Mouse (Mus musculus) thymus, postnatal 25 days (tissue): Measurements from ENCODE around the gene Drg1.

Experiments
- DNase-seq: peaks from one replicate; pipeline ENCODE4 v3.0.0; 2022

The Drg1 gene

GRCm38 (mm10) chr11:3289803-3290639 lies 23.8 kb upstream of the Drg1 start:
- DNase-seq: peak; percentile 91

GRCm38 (mm10) chr11:3289302-3289802 lies 23.1 kb upstream of the Drg1 start:
- DNase-seq: peak; percentile 85

GRCm38 (mm10) chr11:3288521-3289301 lies 22.5 kb upstream of the Drg1 start, which contains the start of gene Patz1:
Gene Patz1 (plus strand): TSS chr11:3288874.
- no peak for DNase-seq

- no peak for DNase-seq
Measured at GRCm38 (mm10) chr11:3287921-3288320, 21.7 kb upstream of the Drg1 start.

GRCm38 (mm10) chr11:3287131-3287530 lies 20.9 kb upstream of the Drg1 start:
- DNase-seq: no peak

GRCm38 (mm10) chr11:3285940-3286339 lies 19.7 kb upstream of the Drg1 start:
- DNase-seq: no peak

GRCm38 (mm10) chr11:3283645-3284044 lies 17.4 kb upstream of the Drg1 start:
- DNase-seq: no peak

GRCm38 (mm10) chr11:3282887-3283286 lies 16.7 kb upstream of the Drg1 start:
- no peak for DNase-seq

GRCm38 (mm10) chr11:3279729-3280128 lies 13.5 kb upstream of the Drg1 start:
- DNase-seq: no peak

GRCm38 (mm10) chr11:3278351-3278750 lies 12.1 kb upstream of the Drg1 start:
- no peak for DNase-seq

- no peak for DNase-seq
Measured at GRCm38 (mm10) chr11:3269241-3269640, 3.0 kb upstream of the Drg1 start.

- DNase-seq: no peak
Measured at GRCm38 (mm10) chr11:3267133-3267532, 918 bp upstream of the Drg1 start.

GRCm38 (mm10) chr11:3265291-3266078 lies 730 bp downstream of the Drg1 start:
- no peak for DNase-seq

GRCm38 (mm10) chr11:3259537-3259936 lies 6.7 kb downstream of the Drg1 start:
- no peak for DNase-seq

GRCm38 (mm10) chr11:3247387-3247786 lies 18.8 kb downstream of the Drg1 start:
- no peak for DNase-seq

GRCm38 (mm10) chr11:3243771-3244170 lies 22.4 kb downstream of the Drg1 start:
- DNase-seq: no peak

GRCm38 (mm10) chr11:3242395-3242794 lies 23.8 kb downstream of the Drg1 start:
- no peak for DNase-seq

- no peak for DNase-seq
Measured at GRCm38 (mm10) chr11:3235277-3235676, 30.9 kb downstream of the Drg1 start.

GRCm38 (mm10) chr11:3233704-3234103 lies 32.5 kb downstream of the Drg1 start:
- DNase-seq: no peak

- DNase-seq: no peak
Measured at GRCm38 (mm10) chr11:3232248-3232647, 34.0 kb downstream of the Drg1 start.

- no peak for DNase-seq
Measured at GRCm38 (mm10) chr11:3227113-3227512, 39.1 kb downstream of the Drg1 start.

GRCm38 (mm10) chr11:3223105-3223504 lies 43.1 kb downstream of the Drg1 start:
- no peak for DNase-seq

- DNase-seq: no peak
Measured at GRCm38 (mm10) chr11:3212526-3212925, 53.7 kb downstream of the Drg1 start.
